Mouse (Mus musculus) lung, adult 2 months (tissue): ENCODE data around the gene Hikeshi.

Experiments used
- CTCF ChIP-seq: fragments of 200-500 bp; IDR thresholded peaks from 2 replicates; pipeline ENCODE4 v1.5.1; 2011; ENCODE audit warnings: mild to moderate bottlenecking, low read length, control low read depth; ENCODE audit not compliant: insufficient read depth
- POLR2A ChIP-seq: fragments of 200-500 bp; IDR thresholded peaks from 2 replicates; pipeline ENCODE4 v1.6.1; 2011; ENCODE audit warnings: low read depth, mild to moderate bottlenecking, control low read depth, low read length, borderline replicate concordance; ENCODE audit errors: extremely low read depth

DNA sequence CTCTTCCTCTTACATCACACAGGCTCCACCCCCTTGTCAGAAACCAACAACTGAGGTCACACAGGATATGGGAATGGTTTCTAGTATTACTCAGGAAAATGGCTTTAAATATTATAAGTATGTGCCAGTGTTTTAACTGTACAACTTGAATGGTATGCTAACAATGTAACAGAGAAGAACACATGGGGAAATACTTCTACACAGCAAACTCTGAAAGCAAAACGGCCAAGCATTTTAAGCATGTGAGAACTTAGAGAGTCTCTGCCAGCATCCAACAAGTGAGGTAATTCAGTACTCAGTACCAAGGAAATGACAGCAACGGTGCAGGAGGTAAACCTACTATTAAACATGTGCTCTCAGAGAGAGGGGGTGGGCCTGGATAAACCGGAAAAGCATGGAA, 56.5 kb downstream of the Hikeshi start:
- TF ChIP-seq CTCF = no peak
- TF ChIP-seq POLR2A = no peak
